Mouse (Mus musculus) liver, embryonic 16.5 days (tissue): ENCODE data around the gene Mrpl21. TPM values are rescaled to one million over a fixed set of nuclear protein-coding genes. Genes with fewer than 3 reads are reported as not detected.
A peak's percentile ranks its signal among the peaks of the same experiment; 100 is the strongest.

Source experiments
- ATAC-seq: fragments of 200-750 bp; cut with Nextera tagmentation; 2 replicates; pipeline ENCODE4 v1.8.0; 2017; ENCODE audit warnings: low read depth, mild to moderate bottlenecking, moderate number of reproducible peaks, moderate library complexity
- H3K27ac ChIP-seq: fragments of 300-500 bp; sonication (generic); 2 replicates; pipeline ENCODE4 v1.5.1; 2014; ENCODE audit warnings: mild to moderate bottlenecking, low read length
- H3K27me3 ChIP-seq: fragments of 300-500 bp; sonication (generic); 2 replicates; pipeline ENCODE4 v1.6.1; 2014; ENCODE audit warnings: low read depth, low read length, mixed read lengths; ENCODE audit not compliant: control insufficient read depth, insufficient read depth
- H3K36me3 ChIP-seq: fragments of 300-500 bp; sonication (generic); 2 replicates; pipeline ENCODE4 v1.6.1; 2014; ENCODE audit warnings: mild to moderate bottlenecking; ENCODE audit not compliant: control insufficient read depth, insufficient read depth
- H3K4me1 ChIP-seq: fragments of 300-500 bp; sonication (generic); 2 replicates; pipeline ENCODE4 v1.6.1; 2014; ENCODE audit warnings: low read depth, low read length, mixed read lengths; ENCODE audit not compliant: control insufficient read depth
- H3K4me2 ChIP-seq: fragments of 300-500 bp; sonication (generic); 2 replicates; pipeline ENCODE4 v1.6.1; 2014; ENCODE audit warnings: low read depth, low read length, mixed read lengths
- H3K4me3 ChIP-seq: fragments of 300-500 bp; sonication (generic); 2 replicates; pipeline ENCODE4 v1.5.1; 2014; ENCODE audit warnings: low read depth, mild to moderate bottlenecking, low read length
- H3K9ac ChIP-seq: fragments of 300-500 bp; sonication (generic); 2 replicates; pipeline ENCODE4 v1.6.1; 2014; ENCODE audit warnings: low read depth, low read length
- H3K9me3 ChIP-seq: fragments of 300-500 bp; sonication (generic); replicated peaks from 2 replicates; pipeline ENCODE4 v1.6.1; 2016; ENCODE audit warnings: low read length; ENCODE audit not compliant: control insufficient read depth
- WGBS: fragments of 180-500 bp; shearing (Covaris S2); extraction: QIAGEN DNeasy Blood & Tissue Kit; methylation state at CpG from one replicate; pipeline ENCODE4 v1.1.7; 2014; ENCODE audit not compliant: insufficient replicate concordance; 5-methylcytosine and 5-hydroxymethylcytosine counted together
- polyA plus RNA-seq: library from polyadenylated mRNA; unstranded; fragments of >200 nt; fragmentation: Nextera tagmentation; extraction: Ambion mirVana; gene quantifications from 2 replicates; pipeline ENCODE4 v1.2.1, GENCODE M21; 2015

Mrpl21 gene
- polyA plus RNA-seq, 1 experiment from 2014 or later, result 45.4 TPM

DNA sequence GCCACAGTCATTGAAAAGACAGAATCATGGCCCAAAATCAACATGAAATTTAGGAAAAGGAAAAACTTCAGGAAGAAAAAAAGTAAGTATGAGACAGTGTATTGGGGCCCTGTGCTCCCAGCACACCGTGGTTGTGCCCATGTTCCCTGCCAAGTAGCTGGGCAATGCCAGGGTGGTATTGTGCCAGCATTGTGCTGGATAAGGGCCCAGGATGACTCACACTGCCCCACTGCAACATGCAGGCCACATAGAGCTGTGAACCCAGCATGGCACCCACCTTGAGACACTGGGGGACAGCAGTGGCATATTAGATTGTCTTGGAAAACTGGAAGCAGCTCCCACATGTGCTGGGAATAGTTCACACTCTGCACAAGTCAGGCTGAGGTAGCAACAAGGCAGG is 6.3 kb downstream of the Mrpl21 start:
- Histone ChIP-seq H3K9me3 (no peaks in the 10 kb centered on the region), H3K4me1 (no peaks in the 10 kb centered on the region; the same call in 1 of the 2 replicates), H3K27ac (no peak overlapping the region), H3K36me3 (peaks cover 4% of the 10 kb centered on the region; the same call in 1 of the 2 replicates), H3K9ac (no peak overlapping the region), H3K27me3 (no peaks in the 10 kb centered on the region), H3K4me2 (no peak overlapping the region), H3K4me3 (no peak overlapping the region)
- 84% methylated on average over 1 of the region's 1 CpGs for WGBS
- no peak for ATAC-seq

DNA sequence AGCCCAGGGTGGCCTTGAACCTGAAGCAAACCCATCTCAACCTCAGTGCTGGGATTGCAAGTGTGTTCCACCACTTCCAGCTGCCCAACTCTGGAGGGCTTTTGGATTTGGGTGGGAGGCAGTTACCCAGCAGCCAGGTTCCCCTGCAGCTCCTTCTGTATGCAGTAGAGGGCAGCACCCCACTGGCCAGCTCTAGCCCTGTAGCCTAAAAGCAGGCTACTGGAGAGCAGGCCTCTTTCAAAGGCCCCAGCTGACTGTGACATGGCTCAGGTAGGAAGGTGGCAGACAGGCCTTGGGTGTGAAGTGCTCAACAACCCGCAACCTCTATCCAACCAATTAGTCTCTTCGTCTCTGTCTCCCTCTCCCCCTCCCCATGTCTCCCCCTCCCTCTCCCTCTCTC is 9.3 kb downstream of the Mrpl21 start:
- Histone ChIP-seq H3K27ac (no peak overlapping the region), H3K4me1 (no peaks in the 10 kb centered on the region), H3K9me3 (no peaks in the 10 kb centered on the region), H3K27me3 (no peaks in the 10 kb centered on the region), H3K9ac (no peak overlapping the region), H3K36me3 (peaks cover 2% of the 10 kb centered on the region; the same call in 1 of the 2 replicates), H3K4me2 (no peak overlapping the region), H3K4me3 (no peak overlapping the region)
- 85% methylated on average over 2 of the region's 2 CpGs for WGBS
- ATAC-seq, result peak; percentile 41; the same call in 1 of the 2 replicates

DNA sequence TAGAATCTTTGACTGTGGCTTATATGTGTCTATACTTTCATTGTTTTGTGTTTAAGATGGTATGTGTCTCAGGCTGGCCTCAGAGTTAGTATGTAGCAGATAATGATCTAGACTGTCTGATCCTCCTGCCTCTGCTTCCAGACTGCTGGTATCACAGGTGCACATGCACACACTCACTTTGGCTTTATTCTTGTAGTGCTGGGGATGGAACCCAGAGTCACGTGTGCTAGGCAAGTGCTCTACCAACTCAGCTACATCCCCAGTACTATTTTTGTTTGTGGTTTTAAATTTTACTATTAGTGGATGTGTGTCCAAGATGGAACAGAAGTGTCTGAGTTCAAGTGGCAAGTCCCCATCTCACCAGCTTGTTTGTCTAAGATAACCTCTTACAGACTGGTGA is 10.3 kb downstream of the Mrpl21 start:
- H3K4me1 ChIP-seq, result no peaks in the 10 kb centered on the region
- no peaks in the 10 kb centered on the region for H3K27me3 ChIP-seq
- ATAC-seq, result no peak
- H3K4me2 ChIP-seq, result no peak overlapping the region
- H3K4me3 ChIP-seq, result no peak overlapping the region
- no peak overlapping the region for H3K27ac ChIP-seq
- H3K36me3 ChIP-seq, result peaks cover 2% of the 10 kb centered on the region; the same call in 1 of the 2 replicates
- H3K9ac ChIP-seq, result no peak overlapping the region
- 58% methylated on average over 1 of the region's 1 CpGs for WGBS
- H3K9me3 ChIP-seq, result no peaks in the 10 kb centered on the region

DNA sequence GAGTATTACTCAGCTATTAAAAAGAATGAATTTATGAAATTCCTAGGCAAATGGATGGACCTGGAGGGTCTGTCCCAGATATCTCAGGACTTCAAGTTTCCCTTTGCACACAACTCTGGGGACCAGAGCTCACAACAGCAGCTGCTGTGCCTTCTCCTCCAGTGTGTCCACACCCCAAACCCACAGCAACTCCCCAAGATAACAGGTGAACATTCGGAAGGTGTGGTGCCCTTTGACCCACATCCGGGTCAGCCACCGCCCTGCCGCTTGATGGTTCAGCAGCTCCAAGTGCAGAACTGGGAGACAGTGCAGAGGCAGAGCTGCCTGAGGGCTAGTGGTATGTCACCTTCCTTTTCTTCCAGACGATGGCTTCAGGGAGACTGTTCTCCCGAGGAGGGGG is 12.5 kb downstream of the Mrpl21 start:
- Histone ChIP-seq H3K27me3 (no peaks in the 10 kb centered on the region), H3K4me1 (no peaks in the 10 kb centered on the region), H3K36me3 (no peaks in the 10 kb centered on the region), H3K9me3 (no peaks in the 10 kb centered on the region), H3K27ac (no peak overlapping the region), H3K4me2 (no peak overlapping the region), H3K9ac (no peak overlapping the region), H3K4me3 (no peak overlapping the region)
- 68% methylated on average over 6 of the region's 6 CpGs for WGBS
- ATAC-seq, result no peak

DNA sequence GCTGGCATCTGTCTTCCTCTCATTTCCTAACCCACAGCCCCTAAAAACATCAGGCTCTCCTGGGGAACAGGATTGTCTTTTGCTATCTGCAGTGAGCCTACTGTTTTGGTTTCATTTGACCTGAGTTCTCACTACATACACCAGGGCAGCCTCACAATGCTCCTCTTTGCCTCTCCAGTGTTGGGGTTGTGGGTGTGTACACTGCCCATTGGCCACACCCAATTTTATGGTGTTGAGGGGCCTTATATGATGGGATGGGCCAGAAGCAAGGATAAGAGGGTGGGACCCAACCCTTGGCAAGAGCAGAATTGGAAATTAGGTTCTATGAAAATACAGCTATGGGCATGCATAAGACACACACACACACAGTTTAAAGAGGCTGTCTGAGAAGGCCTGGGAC is 14.3 kb downstream of the Mrpl21 start:
- no peaks in the 10 kb centered on the region for H3K9me3 ChIP-seq
- no peaks in the 10 kb centered on the region for H3K27me3 ChIP-seq
- no peaks in the 10 kb centered on the region for H3K4me1 ChIP-seq
- ATAC-seq, result no peak
- no peaks in the 10 kb centered on the region for H3K36me3 ChIP-seq
- no peak overlapping the region for H3K4me3 ChIP-seq
- H3K4me2 ChIP-seq, result no peak overlapping the region
- no peak overlapping the region for H3K27ac ChIP-seq
- H3K9ac ChIP-seq, result no peak overlapping the region

DNA sequence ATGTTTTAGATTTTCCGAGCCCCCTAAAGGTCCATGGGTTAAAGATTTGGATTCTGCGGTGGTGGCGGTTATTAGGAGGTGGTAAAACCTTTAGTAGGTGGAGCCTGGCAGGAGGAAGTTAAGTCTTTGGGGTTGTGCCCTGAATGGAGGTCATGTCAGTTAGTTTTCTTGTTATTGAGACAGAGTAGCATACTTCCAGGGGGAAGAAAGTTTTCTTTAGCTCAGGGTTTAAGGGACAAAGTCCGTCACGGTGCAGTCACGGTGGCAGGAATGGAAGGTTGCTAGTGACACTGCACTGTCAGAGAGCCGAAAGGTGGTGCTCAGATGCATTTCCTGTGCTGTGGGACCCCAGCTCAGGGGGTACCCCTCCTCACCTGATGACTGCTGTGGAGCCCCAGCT is 15.1 kb downstream of the Mrpl21 start:
- Histone ChIP-seq H3K27me3 (no peaks in the 10 kb centered on the region), H3K9ac (no peak overlapping the region), H3K4me1 (no peaks in the 10 kb centered on the region), H3K36me3 (no peaks in the 10 kb centered on the region), H3K4me2 (no peak overlapping the region), H3K9me3 (no peaks in the 10 kb centered on the region), H3K4me3 (no peak overlapping the region), H3K27ac (no peak overlapping the region)
- ATAC-seq, result no peak
- WGBS, result 77% methylated on average over 7 of the region's 7 CpGs

DNA sequence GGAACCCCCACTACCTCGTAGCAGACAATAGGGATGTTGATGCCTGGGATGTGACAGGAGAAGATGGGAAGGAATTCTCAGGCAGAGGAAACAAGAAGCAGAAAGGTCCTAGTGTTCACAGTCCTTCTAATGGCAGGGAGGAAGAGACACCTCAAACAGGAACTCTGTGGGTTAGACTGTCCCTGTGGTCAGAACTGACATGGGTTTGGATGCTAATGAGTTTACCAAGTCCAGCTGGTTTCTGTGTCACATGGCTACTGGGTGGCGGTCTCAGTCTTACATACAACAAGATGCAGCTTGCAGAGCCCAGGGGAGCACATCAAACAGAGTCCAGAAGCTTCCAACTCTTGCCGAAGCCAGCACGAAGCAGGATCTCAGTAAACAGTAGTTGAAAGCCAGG is 21.3 kb downstream of the Mrpl21 start:
- Histone ChIP-seq H3K27ac (no peak overlapping the region), H3K4me2 (no peak overlapping the region), H3K36me3 (no peaks in the 10 kb centered on the region), H3K9ac (no peak overlapping the region), H3K27me3 (no peaks in the 10 kb centered on the region), H3K9me3 (no peaks in the 10 kb centered on the region), H3K4me1 (no peaks in the 10 kb centered on the region), H3K4me3 (no peak overlapping the region)
- ATAC-seq, result no peak
- 29% methylated on average over 4 of the region's 4 CpGs for WGBS

DNA sequence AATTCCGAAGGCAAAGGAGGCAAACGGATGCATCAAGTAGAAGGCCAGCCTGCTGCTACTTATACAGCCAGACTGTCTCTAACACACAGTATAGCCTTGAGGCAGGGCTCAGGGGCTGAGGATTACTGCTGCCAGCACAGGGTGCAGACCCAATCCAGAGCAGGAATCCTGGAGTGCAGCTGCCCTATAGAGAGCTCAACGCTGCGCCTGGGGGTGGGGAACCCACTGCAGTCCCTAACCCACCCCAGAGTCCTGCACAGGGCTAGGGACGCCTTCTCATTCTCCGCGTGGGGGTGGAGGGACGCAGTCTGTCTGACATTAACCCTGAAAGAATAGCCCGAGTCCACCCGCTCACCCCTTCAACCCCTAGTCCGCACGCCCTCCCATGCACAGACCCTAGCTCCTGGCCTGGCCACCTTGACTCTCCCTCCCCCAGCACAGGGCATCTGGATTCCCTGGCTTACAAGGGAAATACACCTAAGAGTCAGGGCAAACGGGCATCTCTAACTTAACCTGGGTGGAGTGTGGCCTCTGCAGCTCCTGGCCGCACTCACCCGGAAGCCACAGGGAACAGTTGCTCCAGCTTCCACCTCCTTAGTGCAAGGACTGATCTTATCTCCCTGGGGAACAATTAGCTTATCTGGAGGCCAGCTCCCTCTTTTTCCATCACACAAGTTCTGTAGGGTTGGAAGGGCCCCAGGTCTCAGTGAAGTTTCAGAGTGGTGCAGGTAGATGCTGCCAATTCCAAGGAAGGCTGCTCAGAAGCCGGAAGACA is 24.7 kb downstream of the Mrpl21 start:
- WGBS, result 60% methylated on average over 16 of the region's 16 CpGs
- no peaks in the 10 kb centered on the region for H3K36me3 ChIP-seq
- no peak overlapping the region for H3K4me2 ChIP-seq
- no peak for ATAC-seq
- H3K9me3 ChIP-seq, result no peaks in the 10 kb centered on the region
- no peak overlapping the region for H3K4me3 ChIP-seq
- no peaks in the 10 kb centered on the region for H3K27me3 ChIP-seq
- no peak overlapping the region for H3K9ac ChIP-seq
- no peaks in the 10 kb centered on the region for H3K4me1 ChIP-seq
- no peak overlapping the region for H3K27ac ChIP-seq

DNA sequence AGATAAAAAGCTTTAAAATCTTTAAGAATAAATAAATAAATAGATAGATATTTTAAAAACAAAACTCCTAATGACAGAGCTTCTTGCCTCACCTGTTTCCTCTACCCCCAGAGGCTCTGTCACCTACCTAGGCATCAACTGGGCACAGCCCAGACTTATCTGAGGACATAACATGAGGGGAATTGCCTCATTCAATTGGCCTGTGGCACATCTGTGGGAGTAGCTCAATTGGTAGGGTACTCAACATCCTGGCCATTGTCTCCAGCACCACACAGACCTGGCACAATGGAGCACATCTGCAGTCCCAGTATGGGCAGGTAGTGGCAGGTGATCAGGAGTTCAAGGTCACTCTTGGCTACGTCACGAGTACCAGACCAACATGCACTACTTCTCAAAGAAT is 36.6 kb downstream of the Mrpl21 start:
- H3K4me3 ChIP-seq, result no peak overlapping the region
- no peaks in the 10 kb centered on the region for H3K36me3 ChIP-seq
- no peaks in the 10 kb centered on the region for H3K27me3 ChIP-seq
- 52% methylated on average over 2 of the region's 2 CpGs for whole genome bisulfite sequencing
- no peak overlapping the region for H3K4me2 ChIP-seq
- H3K9me3 ChIP-seq, result no peaks in the 10 kb centered on the region
- H3K4me1 ChIP-seq, result peaks cover 30% of the 10 kb centered on the region
- ATAC-seq, result no peak
- no peak overlapping the region for H3K27ac ChIP-seq
- no peak overlapping the region for H3K9ac ChIP-seq
